Mouse (Mus musculus) midbrain, postnatal 0 days (tissue): Measurements from ENCODE around the gene Celf2. TPM values are rescaled to one million over a fixed set of nuclear protein-coding genes. Genes with fewer than 3 reads are reported as not detected.

ENCODE experiments used
- ATAC-seq: fragments of 200-750 bp; cut with Nextera tagmentation; 2 replicates; pipeline ENCODE4 v1.8.0; 2017; ENCODE audit warnings: moderate number of reproducible peaks, mild to moderate bottlenecking, moderate TSS enrichment, moderate library complexity; ENCODE audit not compliant: low FRiP score
- DNase-seq: peaks from one replicate; pipeline ENCODE4 v3.0.0-alpha.2; 2015; ENCODE audit warnings: low spot score
- H3K27ac ChIP-seq: fragments of 300-500 bp; sonication (generic); 2 replicates; pipeline ENCODE4 v1.5.1; 2014; ENCODE audit warnings: low read depth, mild to moderate bottlenecking, low read length, mixed read lengths
- H3K27me3 ChIP-seq: fragments of 300-500 bp; sonication (generic); 2 replicates; pipeline ENCODE4 v1.6.1; 2014; ENCODE audit warnings: low read length, control low read depth, mixed read lengths; ENCODE audit not compliant: insufficient read depth
- H3K36me3 ChIP-seq: fragments of 300-500 bp; sonication (generic); 2 replicates; pipeline ENCODE4 v1.6.1; 2014; ENCODE audit warnings: low read length, control low read depth, mixed read lengths; ENCODE audit not compliant: insufficient read depth
- H3K4me1 ChIP-seq: fragments of 300-500 bp; sonication (generic); 2 replicates; pipeline ENCODE4 v1.6.1; 2014; ENCODE audit warnings: mild to moderate bottlenecking, control low read depth, antibody characterized with exemption, low read length, mixed read lengths; ENCODE audit not compliant: insufficient read depth
- H3K4me2 ChIP-seq: fragments of 300-500 bp; sonication (generic); 2 replicates; pipeline ENCODE4 v1.6.1; 2014; ENCODE audit warnings: low read depth, mild to moderate bottlenecking, low read length, mixed read lengths; ENCODE audit not compliant: poor library complexity, severe bottlenecking
- H3K4me3 ChIP-seq: fragments of 300-500 bp; sonication (generic); 2 replicates; pipeline ENCODE4 v1.5.1; 2014; ENCODE audit warnings: low read depth, mild to moderate bottlenecking, low read length, moderate library complexity
- H3K9ac ChIP-seq: fragments of 300-500 bp; sonication (generic); replicated peaks from 2 replicates; pipeline ENCODE4 v1.6.1; 2014; ENCODE audit warnings: mild to moderate bottlenecking, low read length, moderate library complexity, mixed read lengths; ENCODE audit not compliant: poor library complexity, severe bottlenecking
- H3K9me3 ChIP-seq: fragments of 300-500 bp; sonication (generic); 2 replicates; pipeline ENCODE4 v1.6.1; 2016; ENCODE audit warnings: low read length, control low read depth
- CTCF ChIP-seq: IDR thresholded peaks from 2 replicates; pipeline ENCODE4 v1.5.1; 2016; ENCODE audit warnings: antibody characterized with exemption, mild to moderate bottlenecking
- WGBS: fragments of 180-500 bp; shearing (Covaris S2); extraction: QIAGEN DNeasy Blood & Tissue Kit; methylation state at CpG from one replicate; pipeline ENCODE4 v1.1.7; 2014; 5-methylcytosine and 5-hydroxymethylcytosine counted together
- polyA plus RNA-seq: library from polyadenylated mRNA; unstranded; fragments of >200 nt; fragmentation: Nextera tagmentation; extraction: Ambion mirVana; gene quantifications from 2 replicates; pipeline ENCODE4 v1.2.1, GENCODE M21; 2015
- total RNA-seq: library from RNA; depleted of rRNA; stranded (reverse); fragments of >200 nt; gene quantifications from 2 replicates; pipeline ENCODE4 v1.2.3, GENCODE M21; 2014

The Celf2 gene
- total and polyA plus RNA-seq, 2 experiments from 2014 or later: 112 to 135 TPM

- DNase-seq (no peak), ATAC-seq (no peak)
- whole genome bisulfite sequencing: 61% methylated on average over 4 of the region's 4 CpGs
- Histone ChIP-seq H3K4me1 (no peaks in the 10 kb centered on the region), H3K27me3 (no peaks in the 10 kb centered on the region), H3K27ac (no peak overlapping the region), H3K9ac (no peak overlapping the region), H3K36me3 (no peaks in the 10 kb centered on the region), H3K4me2 (no peak overlapping the region), H3K4me3 (no peak overlapping the region), H3K9me3 (no peaks in the 10 kb centered on the region)
- TF ChIP-seq CTCF: no peak
Measured at GRCm38 (mm10) chr2:6985706-6986105, 523.7 kb downstream of the Celf2 start.

GRCm38 (mm10) chr2:6983902-6984301 is 525.5 kb downstream of the Celf2 start:
- Histone ChIP-seq H3K9ac (no peak overlapping the region), H3K4me1 (no peaks in the 10 kb centered on the region), H3K9me3 (no peaks in the 10 kb centered on the region), H3K36me3 (no peaks in the 10 kb centered on the region), H3K4me3 (no peak overlapping the region), H3K27ac (no peak overlapping the region), H3K27me3 (no peaks in the 10 kb centered on the region), H3K4me2 (no peak overlapping the region)
- DNase-seq (no peak), ATAC-seq (no peak)
- 59% methylated on average over 6 of the region's 6 CpGs for WGBS
- no peak for TF ChIP-seq CTCF

DNA sequence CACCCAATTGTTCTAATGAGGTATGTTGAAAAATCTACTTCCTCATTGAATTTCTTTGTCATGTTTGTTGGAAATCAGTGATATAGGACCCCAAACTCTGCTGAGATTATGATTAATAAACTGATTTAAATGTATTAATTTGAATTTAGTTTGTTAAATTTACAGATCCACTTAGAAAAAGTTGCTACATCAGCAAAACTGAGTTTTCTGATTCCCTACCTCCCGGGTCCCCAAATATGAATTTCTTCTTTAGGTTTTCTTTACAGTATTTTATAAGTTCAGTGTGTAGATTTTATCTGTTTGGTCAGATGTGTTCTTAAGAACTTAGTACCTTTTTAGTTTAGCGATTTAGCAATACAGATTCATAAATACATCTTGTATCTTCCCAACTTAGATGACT is 533.1 kb downstream of the Celf2 start:
- no peak overlapping the region for H3K27ac ChIP-seq
- no peak overlapping the region for H3K4me2 ChIP-seq
- no peak overlapping the region for H3K9ac ChIP-seq
- ATAC-seq: no peak
- H3K27me3 ChIP-seq: no peaks in the 10 kb centered on the region
- 93% methylated on average over 2 of the region's 2 CpGs for WGBS
- H3K4me1 ChIP-seq: no peaks in the 10 kb centered on the region
- no peaks in the 10 kb centered on the region for H3K36me3 ChIP-seq
- no peaks in the 10 kb centered on the region for H3K9me3 ChIP-seq
- DNase-seq: no peak
- TF ChIP-seq CTCF: no peak
- no peak overlapping the region for H3K4me3 ChIP-seq

- Histone ChIP-seq H3K27ac (no peak overlapping the region), H3K4me1 (no peaks in the 10 kb centered on the region), H3K9ac (no peak overlapping the region), H3K9me3 (no peaks in the 10 kb centered on the region), H3K27me3 (no peaks in the 10 kb centered on the region), H3K4me2 (no peak overlapping the region), H3K36me3 (no peaks in the 10 kb centered on the region), H3K4me3 (no peak overlapping the region)
- WGBS: 60% methylated on average over 6 of the region's 6 CpGs
- no peak for TF ChIP-seq CTCF
- ATAC-seq: no peak
- DNase-seq: no peak
Measured at GRCm38 (mm10) chr2:6969228-6969627, 540.1 kb downstream of the Celf2 start.

DNA sequence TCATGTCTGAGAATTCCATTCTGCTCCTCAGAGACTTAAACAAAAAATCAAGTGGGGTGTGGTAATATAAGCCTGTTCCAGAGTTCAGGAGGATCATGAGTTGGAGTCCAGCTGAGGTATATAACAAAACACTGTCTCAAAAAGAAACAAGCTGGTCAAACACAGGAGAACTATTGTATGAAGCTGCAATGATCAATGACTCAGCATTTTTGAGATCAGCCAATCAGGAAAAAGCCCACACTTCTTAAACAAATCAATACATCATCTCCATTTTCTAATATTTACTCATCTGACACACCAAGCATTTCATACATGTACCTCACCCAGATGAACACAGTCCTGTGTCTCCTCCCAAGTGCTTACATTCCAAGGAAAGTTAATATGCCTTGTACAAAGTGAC is 544.1 kb downstream of the Celf2 start:
- DNase-seq (no peak), ATAC-seq (no peak)
- no peak overlapping the region for H3K9ac ChIP-seq
- H3K9me3 ChIP-seq: no peaks in the 10 kb centered on the region
- no peak overlapping the region for H3K27ac ChIP-seq
- no peaks in the 10 kb centered on the region for H3K4me1 ChIP-seq
- H3K4me3 ChIP-seq: no peak overlapping the region
- H3K36me3 ChIP-seq: no peaks in the 10 kb centered on the region
- H3K27me3 ChIP-seq: no peaks in the 10 kb centered on the region
- no peak overlapping the region for H3K4me2 ChIP-seq
- no peak for TF ChIP-seq CTCF

DNA sequence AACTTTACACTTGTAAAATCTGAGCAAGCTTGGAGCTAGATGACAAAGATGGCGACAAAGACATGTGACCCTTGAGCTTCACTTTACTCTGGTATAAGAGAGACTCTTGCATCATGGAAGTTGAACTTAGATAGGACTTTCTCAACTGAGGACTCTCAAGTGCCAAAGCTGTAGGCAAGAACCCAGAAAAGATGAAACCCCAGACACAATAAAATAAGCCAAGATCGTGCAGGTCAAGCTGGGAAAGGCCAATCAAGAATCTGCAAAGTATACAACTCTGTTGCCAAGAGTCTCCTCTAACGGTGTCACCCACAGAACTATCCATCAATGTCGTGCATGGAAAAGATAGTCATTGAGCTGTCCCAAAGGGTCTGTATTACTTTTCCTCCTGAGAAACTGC is 558.7 kb downstream of the Celf2 start:
- WGBS: 91% methylated on average over 4 of the region's 4 CpGs
- no peak for DNase-seq
- H3K4me2 ChIP-seq: no peak overlapping the region
- no peak for TF ChIP-seq CTCF
- H3K9ac ChIP-seq: no peak overlapping the region
- H3K4me3 ChIP-seq: no peak overlapping the region
- no peak for ATAC-seq
- H3K36me3 ChIP-seq: no peaks in the 10 kb centered on the region
- no peaks in the 10 kb centered on the region for H3K4me1 ChIP-seq
- no peaks in the 10 kb centered on the region for H3K9me3 ChIP-seq
- no peak overlapping the region for H3K27ac ChIP-seq
- H3K27me3 ChIP-seq: no peaks in the 10 kb centered on the region
